Mouse (Mus musculus) hindbrain, embryonic 16.5 days (tissue): ENCODE data around the gene Psme4. TPM values are rescaled to one million over a fixed set of nuclear protein-coding genes. Genes with fewer than 3 reads are reported as not detected.

ENCODE experiments used
- ATAC-seq: fragments of 200-750 bp; cut with Nextera tagmentation; 2 replicates; pipeline ENCODE4 v1.8.0; 2017; ENCODE audit warnings: moderate TSS enrichment, moderate library complexity
- H3K27ac ChIP-seq: fragments of 300-500 bp; sonication (generic); 2 replicates; pipeline ENCODE4 v1.5.1; 2014; ENCODE audit warnings: low read depth, mild to moderate bottlenecking, control low read depth, low read length, moderate library complexity
- H3K27me3 ChIP-seq: fragments of 300-500 bp; sonication (generic); replicated peaks from 2 replicates; pipeline ENCODE4 v1.6.1; 2014; ENCODE audit warnings: low read length; ENCODE audit not compliant: control insufficient read depth, insufficient read depth
- H3K36me3 ChIP-seq: fragments of 300-500 bp; sonication (generic); 2 replicates; pipeline ENCODE4 v1.6.1; 2014; ENCODE audit warnings: mild to moderate bottlenecking, low read length, moderate library complexity, mixed read lengths; ENCODE audit not compliant: control insufficient read depth, insufficient read depth
- H3K4me1 ChIP-seq: fragments of 300-500 bp; sonication (generic); 2 replicates; pipeline ENCODE4 v1.6.1; 2014; ENCODE audit warnings: low read depth, low read length; ENCODE audit not compliant: control insufficient read depth, insufficient read depth
- H3K4me2 ChIP-seq: fragments of 300-500 bp; sonication (generic); 2 replicates; pipeline ENCODE4 v1.6.1; 2014; ENCODE audit warnings: mild to moderate bottlenecking, low read length, control low read depth, moderate library complexity
- H3K4me3 ChIP-seq: fragments of 300-500 bp; sonication (generic); 2 replicates; pipeline ENCODE4 v1.5.1; 2014; ENCODE audit warnings: mild to moderate bottlenecking, low read length, control low read depth, moderate library complexity
- H3K9ac ChIP-seq: fragments of 300-500 bp; sonication (generic); 2 replicates; pipeline ENCODE4 v1.6.1; 2014; ENCODE audit warnings: low read depth, mild to moderate bottlenecking, control low read depth, low read length, moderate library complexity
- H3K9me3 ChIP-seq: fragments of 300-500 bp; sonication (generic); 2 replicates; pipeline ENCODE4 v1.6.1; 2014; ENCODE audit warnings: mild to moderate bottlenecking, low read length, moderate library complexity; ENCODE audit not compliant: control insufficient read depth
- WGBS: fragments of 180-500 bp; shearing (Covaris S2); extraction: QIAGEN DNeasy Blood & Tissue Kit; methylation state at CpG from one replicate; pipeline ENCODE4 v1.1.7; 2014; 5-methylcytosine and 5-hydroxymethylcytosine counted together
- polyA plus RNA-seq: library from polyadenylated mRNA; unstranded; fragments of >200 nt; fragmentation: Nextera tagmentation; extraction: Ambion mirVana; gene quantifications from 2 replicates; pipeline ENCODE4 v1.2.1, GENCODE M21; 2015

The Psme4 gene
- polyA plus RNA-seq, 1 experiment from 2014 or later: 11.0 TPM

- H3K9me3 ChIP-seq: no peaks in the 10 kb centered on the region
- H3K4me1 ChIP-seq: no peaks in the 10 kb centered on the region
- H3K27me3 ChIP-seq: no peaks in the 10 kb centered on the region
- H3K27ac ChIP-seq: no peak overlapping the region
- ATAC-seq: no peak
- no peak overlapping the region for H3K4me2 ChIP-seq
- H3K9ac ChIP-seq: no peak overlapping the region
- no peak overlapping the region for H3K4me3 ChIP-seq
- no peaks in the 10 kb centered on the region for H3K36me3 ChIP-seq
Measured at GRCm38 (mm10) chr11:30899312-30899711, 127.8 kb downstream of the Psme4 start.

GRCm38 (mm10) chr11:30912311-30912710 is 140.8 kb downstream of the Psme4 start:
- H3K36me3 ChIP-seq: peaks cover 2% of the 10 kb centered on the region; the same call in 1 of the 2 replicates
- no peak overlapping the region for H3K27ac ChIP-seq
- H3K4me3 ChIP-seq: no peak overlapping the region
- no peaks in the 10 kb centered on the region for H3K4me1 ChIP-seq
- H3K27me3 ChIP-seq: no peaks in the 10 kb centered on the region
- no peak for ATAC-seq
- WGBS: 94% methylated on average over 3 of the region's 3 CpGs
- no peak overlapping the region for H3K4me2 ChIP-seq
- H3K9ac ChIP-seq: no peak overlapping the region
- H3K9me3 ChIP-seq: no peaks in the 10 kb centered on the region

GRCm38 (mm10) chr11:30920641-30921040 is 149.1 kb downstream of the Psme4 start:
- Histone ChIP-seq H3K27ac (no peak overlapping the region), H3K9ac (no peak overlapping the region), H3K36me3 (peaks cover 6% of the 10 kb centered on the region; the same call in 1 of the 2 replicates), H3K9me3 (no peaks in the 10 kb centered on the region), H3K4me3 (no peak overlapping the region), H3K27me3 (no peaks in the 10 kb centered on the region), H3K4me1 (no peaks in the 10 kb centered on the region), H3K4me2 (no peak overlapping the region)
- 53% methylated on average over 1 of the region's 1 CpGs for WGBS
- ATAC-seq: no peak

GRCm38 (mm10) chr11:30923283-30923682 is 151.8 kb downstream of the Psme4 start:
- WGBS: 98% methylated on average over 3 of the region's 3 CpGs
- Histone ChIP-seq H3K9ac (no peak overlapping the region), H3K9me3 (no peaks in the 10 kb centered on the region), H3K4me2 (no peak overlapping the region), H3K4me1 (no peaks in the 10 kb centered on the region), H3K4me3 (no peak overlapping the region), H3K27ac (no peak overlapping the region), H3K36me3 (peaks cover 15% of the 10 kb centered on the region), H3K27me3 (no peaks in the 10 kb centered on the region)
- ATAC-seq: no peak

GRCm38 (mm10) chr11:30928079-30928478 is 156.6 kb downstream of the Psme4 start:
- Histone ChIP-seq H3K36me3 (peaks cover 18% of the 10 kb centered on the region), H3K27ac (no peak overlapping the region), H3K4me3 (no peak overlapping the region), H3K9ac (no peak overlapping the region), H3K4me1 (no peaks in the 10 kb centered on the region), H3K27me3 (no peaks in the 10 kb centered on the region), H3K4me2 (no peak overlapping the region), H3K9me3 (no peaks in the 10 kb centered on the region)
- no peak for ATAC-seq

GRCm38 (mm10) chr11:30928498-30928897 is 157.0 kb downstream of the Psme4 start:
- H3K36me3 ChIP-seq: peaks cover 18% of the 10 kb centered on the region
- no peak for ATAC-seq

More at GRCm38 (mm10) chr11:30928498-30928897, 157.0 kb downstream of the Psme4 start:
- no peak overlapping the region for H3K4me3 ChIP-seq
- no peaks in the 10 kb centered on the region for H3K27me3 ChIP-seq
- H3K4me1 ChIP-seq: no peaks in the 10 kb centered on the region
- H3K9me3 ChIP-seq: no peaks in the 10 kb centered on the region
- no peak overlapping the region for H3K4me2 ChIP-seq
- 100% methylated on average over 1 of the region's 1 CpGs for WGBS
- H3K27ac ChIP-seq: no peak overlapping the region
- no peak overlapping the region for H3K9ac ChIP-seq

Other genes starting within 250 kb of the Psme4 start
- 25.2 and 35.1 TPM in 2 replicates for gene Acyp2, start 122.1 kb upstream of the Psme4 start, polyA plus RNA-seq
- 8.9 and 9.4 TPM in 2 replicates for gene Gpr75, start 113.6 kb downstream of the Psme4 start, polyA plus RNA-seq
- gene Asb3, start 113.7 kb downstream of the Psme4 start, polyA plus RNA-seq: 28.7 and 29.7 TPM in 2 replicates
- 10.3 and 10.7 TPM in 2 replicates for gene Erlec1, start 182.6 kb downstream of the Psme4 start, polyA plus RNA-seq
- 32.8 and 34.7 TPM in 2 replicates for gene Chac2, start 214.6 kb downstream of the Psme4 start, polyA plus RNA-seq